Mouse (Mus musculus) intestine, embryonic 15.5 days (tissue): Measurements from ENCODE around the gene Rims3. TPM values are rescaled to one million over a fixed set of nuclear protein-coding genes. Genes with fewer than 3 reads are reported as not detected.
A peak's percentile ranks its signal among the peaks of the same experiment; 100 is the strongest.

Experiments
- ATAC-seq: fragments of 200-750 bp; cut with Nextera tagmentation; 2 replicates; pipeline ENCODE4 v1.8.0; 2017; ENCODE audit warnings: moderate TSS enrichment, moderate library complexity
- H3K27ac ChIP-seq: fragments of 300-500 bp; sonication (generic); 2 replicates; pipeline ENCODE4 v1.5.1; 2015; ENCODE audit warnings: mild to moderate bottlenecking, inconsistent platforms
- H3K27me3 ChIP-seq: fragments of 300-500 bp; sonication (generic); replicated peaks from 2 replicates; pipeline ENCODE4 v1.6.1; 2015; ENCODE audit warnings: inconsistent platforms
- H3K36me3 ChIP-seq: fragments of 300-500 bp; sonication (generic); 2 replicates; pipeline ENCODE4 v1.6.1; 2015; ENCODE audit warnings: inconsistent platforms
- H3K4me1 ChIP-seq: fragments of 300-500 bp; sonication (generic); replicated peaks from 2 replicates; pipeline ENCODE4 v1.6.1; 2015; ENCODE audit warnings: inconsistent platforms
- H3K4me2 ChIP-seq: fragments of 300-500 bp; sonication (generic); replicated peaks from 2 replicates; pipeline ENCODE4 v1.6.1; 2015; ENCODE audit warnings: mild to moderate bottlenecking, inconsistent platforms
- H3K4me3 ChIP-seq: fragments of 300-500 bp; sonication (generic); replicated peaks from 2 replicates; pipeline ENCODE4 v1.5.1; 2015; ENCODE audit warnings: inconsistent platforms
- H3K9ac ChIP-seq: fragments of 300-500 bp; sonication (generic); 2 replicates; pipeline ENCODE4 v1.6.1; 2015; ENCODE audit warnings: inconsistent platforms
- H3K9me3 ChIP-seq: fragments of 300-500 bp; sonication (generic); 2 replicates; pipeline ENCODE4 v1.6.1; 2016; ENCODE audit warnings: inconsistent platforms
- WGBS: fragments of 180-500 bp; shearing (Covaris S2); methylation state at CpG from one replicate; pipeline ENCODE4 v1.1.7; 2015; 5-methylcytosine and 5-hydroxymethylcytosine counted together
- polyA plus RNA-seq: library from polyadenylated mRNA; unstranded; fragments of >200 nt; fragmentation: Nextera tagmentation; extraction: Ambion mirVana; gene quantifications from 2 replicates; pipeline ENCODE4 v1.2.1, GENCODE M21; 2015

The Rims3 gene
- polyA plus RNA-seq, 1 experiment from 2014 or later, result 1.4 TPM

GRCm38 (mm10) chr4:120905644-120906043 lies 51.0 kb downstream of the Rims3 start:
- Histone ChIP-seq H3K9ac (no peak overlapping the region), H3K4me2 (no peak overlapping the region), H3K4me3 (no peak overlapping the region), H3K27me3 (no peaks in the 10 kb centered on the region), H3K4me1 (no peaks in the 10 kb centered on the region), H3K27ac (no peak overlapping the region), H3K9me3 (no peaks in the 10 kb centered on the region), H3K36me3 (no peaks in the 10 kb centered on the region)
- 79% methylated on average over 5 of the region's 5 CpGs for WGBS
- no peak for ATAC-seq

DNA sequence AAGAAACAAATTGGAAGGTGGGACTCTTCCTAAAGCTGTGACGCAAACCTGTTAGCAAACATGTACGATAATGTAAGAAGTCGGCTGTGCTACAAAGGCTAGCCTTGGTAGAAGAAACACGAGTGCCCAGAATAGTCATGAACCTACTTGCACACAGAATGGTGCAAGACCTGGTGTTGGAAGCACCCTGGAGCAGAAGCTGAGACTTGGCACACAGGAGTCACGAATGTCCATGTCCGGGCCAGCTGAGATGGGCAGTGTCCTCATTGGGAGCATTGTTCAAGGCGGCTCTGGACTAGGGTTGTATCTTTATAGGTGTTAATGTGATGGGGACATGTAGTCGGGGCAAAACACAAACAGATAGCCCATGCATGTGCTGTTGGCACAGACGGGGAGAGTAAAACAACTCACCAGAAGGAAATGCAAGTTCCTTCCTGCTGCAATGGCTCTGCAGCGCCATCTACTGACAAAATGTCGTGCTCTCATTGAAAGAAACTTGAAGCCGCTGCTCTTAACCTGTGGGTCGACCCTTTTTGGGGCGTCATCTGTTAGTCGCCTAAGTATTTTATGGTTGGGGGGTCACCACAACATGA lies 55.0 kb downstream of the Rims3 start:
- Histone ChIP-seq H3K9me3 (no peaks in the 10 kb centered on the region), H3K4me3 (no peak overlapping the region), H3K36me3 (no peaks in the 10 kb centered on the region), H3K9ac (no peak overlapping the region), H3K4me2 (no peak overlapping the region), H3K27me3 (no peaks in the 10 kb centered on the region), H3K4me1 (no peaks in the 10 kb centered on the region), H3K27ac (no peak overlapping the region)
- WGBS, result 32% methylated on average over 15 of the region's 15 CpGs
- ATAC-seq, result no peak

DNA sequence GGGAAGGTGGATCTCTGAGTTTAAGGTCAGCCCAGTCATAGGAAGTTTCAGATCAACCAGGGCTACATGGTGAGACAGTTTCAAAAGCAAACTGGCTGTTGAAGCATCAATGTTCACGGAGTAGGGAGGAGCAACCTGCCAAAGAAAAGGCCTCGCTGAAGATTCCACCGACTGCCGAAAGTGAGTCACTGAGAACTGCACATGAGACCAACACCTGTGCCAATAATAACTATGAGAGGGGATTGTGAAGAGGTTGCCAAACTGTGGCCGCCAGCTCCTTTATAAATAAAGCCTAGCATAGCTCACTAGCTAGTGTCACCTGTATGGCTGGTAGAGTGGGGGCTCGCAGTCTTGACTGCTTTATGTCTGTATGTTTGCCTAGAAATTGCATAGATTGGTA lies 56.5 kb downstream of the Rims3 start:
- Histone ChIP-seq H3K36me3 (no peaks in the 10 kb centered on the region), H3K4me2 (no peak overlapping the region), H3K4me3 (no peak overlapping the region), H3K9me3 (no peaks in the 10 kb centered on the region), H3K4me1 (no peaks in the 10 kb centered on the region), H3K27me3 (no peaks in the 10 kb centered on the region), H3K9ac (no peak overlapping the region), H3K27ac (no peak overlapping the region)
- WGBS, result 83% methylated on average over 6 of the region's 6 CpGs
- no peak for ATAC-seq

DNA sequence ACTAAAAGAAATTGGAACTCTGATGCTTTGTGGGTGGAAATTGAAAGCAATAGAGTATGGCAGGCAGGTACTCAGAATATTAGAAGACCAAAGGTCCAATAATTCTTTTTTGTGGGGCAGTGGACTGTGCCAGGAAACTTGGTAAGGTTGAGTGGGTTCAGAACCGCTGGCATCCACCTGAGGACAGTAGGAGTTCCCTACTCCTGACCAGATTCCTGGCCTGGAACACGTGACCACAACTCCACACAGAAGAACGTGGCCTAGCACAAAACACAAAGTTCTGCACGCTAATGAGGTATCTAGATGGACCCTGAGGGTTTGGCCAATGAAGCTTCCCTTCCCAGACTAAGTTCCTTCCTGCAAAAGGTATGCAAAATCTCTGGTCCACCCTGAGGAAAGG lies 58.2 kb downstream of the Rims3 start:
- 57% methylated on average over 4 of the region's 4 CpGs for WGBS
- Histone ChIP-seq H3K4me1 (no peaks in the 10 kb centered on the region), H3K36me3 (no peaks in the 10 kb centered on the region), H3K27ac (no peak overlapping the region), H3K4me2 (no peak overlapping the region), H3K4me3 (no peak overlapping the region), H3K9ac (no peak overlapping the region), H3K27me3 (no peaks in the 10 kb centered on the region), H3K9me3 (no peaks in the 10 kb centered on the region)
- ATAC-seq, result no peak

DNA sequence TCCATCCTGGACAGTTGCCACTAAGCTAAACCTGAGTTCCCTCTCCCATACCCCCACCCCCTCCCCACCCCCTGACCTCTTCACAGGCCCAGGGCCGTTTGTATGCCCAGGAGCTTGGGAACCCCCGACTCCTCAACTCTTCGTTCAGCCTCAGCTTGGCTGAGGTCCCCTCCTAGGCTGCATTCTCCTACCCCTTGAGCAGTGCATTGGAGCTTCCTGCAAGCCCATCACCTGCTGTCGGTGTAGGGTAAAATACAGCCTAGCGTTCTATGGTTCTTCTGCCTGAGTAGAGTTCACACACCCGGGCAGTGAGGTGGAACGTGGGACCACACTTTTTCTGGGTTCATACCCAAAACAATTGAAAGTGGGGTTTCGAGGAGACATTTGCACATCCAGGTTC lies 58.8 kb downstream of the Rims3 start:
- Histone ChIP-seq H3K4me1 (no peaks in the 10 kb centered on the region), H3K27ac (no peak overlapping the region), H3K9me3 (no peaks in the 10 kb centered on the region), H3K4me3 (no peak overlapping the region), H3K9ac (no peak overlapping the region), H3K36me3 (no peaks in the 10 kb centered on the region), H3K4me2 (no peak overlapping the region), H3K27me3 (no peaks in the 10 kb centered on the region)
- WGBS, result 61% methylated on average over 8 of the region's 8 CpGs
- no peak for ATAC-seq

- Histone ChIP-seq H3K27ac (no peak overlapping the region), H3K9ac (no peak overlapping the region), H3K9me3 (no peaks in the 10 kb centered on the region), H3K4me1 (no peaks in the 10 kb centered on the region), H3K36me3 (no peaks in the 10 kb centered on the region), H3K4me2 (no peak overlapping the region), H3K4me3 (no peak overlapping the region), H3K27me3 (no peaks in the 10 kb centered on the region)
- ATAC-seq, result no peak
- 71% methylated on average over 1 of the region's 1 CpGs for WGBS
These were observed 59.2 kb downstream of the Rims3 start for GRCm38 (mm10) chr4:120913861-120914260.

GRCm38 (mm10) chr4:120914501-120914900 lies 59.9 kb downstream of the Rims3 start:
- Histone ChIP-seq H3K9me3 (no peaks in the 10 kb centered on the region), H3K36me3 (no peaks in the 10 kb centered on the region), H3K27ac (no peak overlapping the region), H3K9ac (no peak overlapping the region), H3K27me3 (no peaks in the 10 kb centered on the region), H3K4me3 (no peak overlapping the region), H3K4me2 (no peak overlapping the region), H3K4me1 (no peaks in the 10 kb centered on the region)
- WGBS, result 82% methylated on average over 4 of the region's 4 CpGs
- no peak for ATAC-seq

DNA sequence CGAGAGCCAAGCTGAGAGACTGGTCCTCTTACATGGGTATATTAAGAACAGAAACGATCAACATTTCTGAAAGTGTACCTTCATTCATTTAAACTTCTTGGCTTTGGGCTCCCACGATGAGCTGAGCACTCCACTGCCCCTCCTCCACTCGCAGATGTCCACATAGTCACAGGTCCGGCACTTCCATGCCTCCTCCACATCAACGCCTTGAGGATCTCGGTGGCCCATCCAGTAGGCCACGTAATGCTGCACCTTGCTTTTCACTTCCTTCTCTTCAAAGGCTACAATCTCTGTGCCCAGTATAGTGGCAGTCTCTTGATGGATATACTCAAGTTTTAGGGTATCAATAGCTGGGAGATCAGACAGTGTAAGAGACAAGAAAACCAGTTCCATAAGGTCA lies 66.8 kb downstream of the Rims3 start:
- Histone ChIP-seq H3K4me2 (no peak overlapping the region), H3K36me3 (peaks cover 19% of the 10 kb centered on the region), H3K9ac (no peak overlapping the region), H3K4me3 (no peak overlapping the region), H3K27me3 (no peaks in the 10 kb centered on the region), H3K9me3 (no peaks in the 10 kb centered on the region), H3K4me1 (no peaks in the 10 kb centered on the region; the same call in 1 of the 2 replicates), H3K27ac (no peak overlapping the region)
- ATAC-seq, result no peak
- 92% methylated on average over 8 of the region's 8 CpGs for WGBS

GRCm38 (mm10) chr4:120924554-120925299 lies 70.1 kb downstream of the Rims3 start, which contains the start of gene Exo5:
Gene Exo5 (minus strand): TSS chr4:120925017.
- no peaks in the 10 kb centered on the region for H3K9me3 ChIP-seq
- H3K27ac ChIP-seq, result peak within 1 kb of the TSS; percentile 94
- H3K4me3 ChIP-seq, result peak within 1 kb of the TSS; percentile 61
- H3K27me3 ChIP-seq, result no peaks in the 10 kb centered on the region
- peak; percentile 99 for ATAC-seq
- peaks cover 19% of the 10 kb centered on the region for H3K36me3 ChIP-seq
- H3K4me2 ChIP-seq, result peak within 1 kb of the TSS; percentile 78
- H3K4me1 ChIP-seq, result no peaks in the 10 kb centered on the region; the same call in 1 of the 2 replicates
- under 1% methylated on average over 33 of the region's 33 CpGs for WGBS
- peak within 1 kb of the TSS; percentile 64 for H3K9ac ChIP-seq

- Histone ChIP-seq H3K36me3 (peaks cover 16% of the 10 kb centered on the region), H3K9ac (no peak overlapping the region), H3K27me3 (no peaks in the 10 kb centered on the region), H3K4me2 (peak overlapping the region; percentile 78), H3K4me1 (no peaks in the 10 kb centered on the region; the same call in 1 of the 2 replicates), H3K27ac (peak overlapping the region; percentile 94), H3K9me3 (no peaks in the 10 kb centered on the region), H3K4me3 (peak overlapping the region; percentile 61)
- 12% methylated on average over 3 of the region's 3 CpGs for WGBS
- ATAC-seq, result peak; percentile 75
These were observed 70.8 kb downstream of the Rims3 start for GRCm38 (mm10) chr4:120925386-120925785.

GRCm38 (mm10) chr4:120928686-120929085 lies 74.1 kb downstream of the Rims3 start:
- Histone ChIP-seq H3K4me1 (no peaks in the 10 kb centered on the region; the same call in 1 of the 2 replicates), H3K27me3 (no peaks in the 10 kb centered on the region), H3K4me3 (no peak overlapping the region), H3K9me3 (no peaks in the 10 kb centered on the region), H3K27ac (no peak overlapping the region), H3K9ac (no peak overlapping the region), H3K36me3 (0 out of 2 replicates have a peak, but pooled peaks cover 4% of the 10 kb centered on the region), H3K4me2 (no peak overlapping the region)
- WGBS, result 76% methylated on average over 3 of the region's 3 CpGs
- ATAC-seq, result no peak

DNA sequence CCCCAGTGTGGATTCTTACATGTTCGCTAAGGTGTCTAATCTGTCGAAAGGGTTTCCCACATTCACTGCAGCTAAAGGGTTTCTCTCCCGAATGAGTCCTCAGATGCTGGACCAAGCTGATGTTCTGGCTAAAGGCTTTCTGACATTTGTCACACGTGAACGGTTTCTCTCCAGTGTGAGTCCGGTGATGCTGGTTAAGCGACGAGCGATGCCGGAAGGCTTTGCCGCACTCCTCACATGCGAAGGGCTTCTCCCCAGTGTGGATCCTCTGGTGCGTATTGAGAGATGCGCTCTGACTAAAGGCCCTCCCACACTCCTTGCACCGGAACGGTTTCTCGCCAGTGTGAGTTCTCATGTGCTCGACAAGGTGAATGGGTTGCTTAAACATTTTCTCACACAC lies 76.1 kb downstream of the Rims3 start:
- ATAC-seq, result no peak
- Histone ChIP-seq H3K9me3 (no peaks in the 10 kb centered on the region), H3K27ac (no peak overlapping the region), H3K36me3 (0 out of 2 replicates have a peak, but pooled peaks cover 4% of the 10 kb centered on the region), H3K27me3 (no peaks in the 10 kb centered on the region), H3K4me2 (no peak overlapping the region), H3K4me3 (no peak overlapping the region), H3K9ac (no peak overlapping the region), H3K4me1 (no peaks in the 10 kb centered on the region)
- WGBS, result 95% methylated on average over 18 of the region's 18 CpGs

GRCm38 (mm10) chr4:120935006-120935405 lies 80.4 kb downstream of the Rims3 start:
- H3K4me2 ChIP-seq, result no peak overlapping the region
- H3K27ac ChIP-seq, result no peak overlapping the region
- H3K4me3 ChIP-seq, result no peak overlapping the region
- H3K9me3 ChIP-seq, result no peaks in the 10 kb centered on the region
- H3K4me1 ChIP-seq, result no peaks in the 10 kb centered on the region
- H3K27me3 ChIP-seq, result no peaks in the 10 kb centered on the region
- 0 out of 2 replicates have a peak, but pooled peaks cover 4% of the 10 kb centered on the region for H3K36me3 ChIP-seq
- peak; percentile 73 for ATAC-seq
- WGBS, result 56% methylated on average over 3 of the region's 3 CpGs
- H3K9ac ChIP-seq, result no peak overlapping the region
